Mouse (Mus musculus): Measurements from ENCODE around the gene Glis3.

Glis3 gene

GRCm38 (mm10) chr19:28529006-28529405 lies 150.9 kb downstream of the Glis3 start:
- no peak for DNase-seq

GRCm38 (mm10) chr19:28527446-28527845 lies 152.4 kb downstream of the Glis3 start:
- no peak for DNase-seq

GRCm38 (mm10) chr19:28525331-28525730 lies 154.5 kb downstream of the Glis3 start:
- no peak for DNase-seq

GRCm38 (mm10) chr19:28522289-28522688 lies 157.6 kb downstream of the Glis3 start:
- DNase-seq: no peak

GRCm38 (mm10) chr19:28520761-28521181 lies 159.1 kb downstream of the Glis3 start:
- no peak for DNase-seq

- DNase-seq: no peak
Measured at GRCm38 (mm10) chr19:28520128-28520745, 159.6 kb downstream of the Glis3 start.

- no peak for DNase-seq
Measured at GRCm38 (mm10) chr19:28519296-28519695, 160.6 kb downstream of the Glis3 start.

- no peak for DNase-seq
Measured at GRCm38 (mm10) chr19:28518846-28519245, 161.0 kb downstream of the Glis3 start.

GRCm38 (mm10) chr19:28518266-28518665 lies 161.6 kb downstream of the Glis3 start:
- no peak for DNase-seq

GRCm38 (mm10) chr19:28517464-28518080 lies 162.3 kb downstream of the Glis3 start:
- no peak for DNase-seq

GRCm38 (mm10) chr19:28516487-28516886 lies 163.4 kb downstream of the Glis3 start:
- DNase-seq: no peak

- no peak for DNase-seq
Measured at GRCm38 (mm10) chr19:28512475-28512874, 167.4 kb downstream of the Glis3 start.

GRCm38 (mm10) chr19:28511910-28512309 lies 168.0 kb downstream of the Glis3 start:
- no peak for DNase-seq

GRCm38 (mm10) chr19:28505376-28505775 lies 174.5 kb downstream of the Glis3 start:
- DNase-seq: no peak

- DNase-seq: no peak
Measured at GRCm38 (mm10) chr19:28503011-28503410, 176.9 kb downstream of the Glis3 start.

GRCm38 (mm10) chr19:28500975-28501374 lies 178.9 kb downstream of the Glis3 start:
- DNase-seq: no peak

GRCm38 (mm10) chr19:28500505-28500904 lies 179.4 kb downstream of the Glis3 start:
- DNase-seq: no peak

GRCm38 (mm10) chr19:28499786-28500185 lies 180.1 kb downstream of the Glis3 start:
- DNase-seq: no peak

GRCm38 (mm10) chr19:28495926-28496325 lies 184.0 kb downstream of the Glis3 start:
- DNase-seq: no peak

GRCm38 (mm10) chr19:28493605-28494260 lies 186.1 kb downstream of the Glis3 start:
- DNase-seq: no peak

GRCm38 (mm10) chr19:28478055-28478454 lies 201.8 kb downstream of the Glis3 start:
- DNase-seq: no peak

GRCm38 (mm10) chr19:28477326-28477863 lies 202.5 kb downstream of the Glis3 start:
- no peak for DNase-seq

- DNase-seq: no peak
Measured at GRCm38 (mm10) chr19:28473621-28474020, 206.3 kb downstream of the Glis3 start.

- DNase-seq: no peak
Measured at GRCm38 (mm10) chr19:28471144-28471543, 208.7 kb downstream of the Glis3 start.
